Mouse (Mus musculus) forebrain, embryonic 13.5 days (tissue): ENCODE results near the gene Hs3st1. TPM values are rescaled to one million over a fixed set of nuclear protein-coding genes. Genes with fewer than 3 reads are reported as not detected.

Source experiments
- ATAC-seq: fragments of 200-750 bp; cut with Nextera tagmentation; 2 replicates; pipeline ENCODE4 v1.8.0; 2017
- H3K27ac ChIP-seq: fragments of 300-500 bp; sonication (generic); 2 replicates; pipeline ENCODE4 v1.5.1; 2015; ENCODE audit warnings: inconsistent platforms, mild to moderate bottlenecking, moderate library complexity
- H3K27me3 ChIP-seq: fragments of 300-500 bp; sonication (generic); 2 replicates; pipeline ENCODE4 v1.6.1; 2015; ENCODE audit warnings: mild to moderate bottlenecking, inconsistent platforms
- H3K36me3 ChIP-seq: fragments of 300-500 bp; sonication (generic); 2 replicates; pipeline ENCODE4 v1.6.1; 2015; ENCODE audit warnings: mild to moderate bottlenecking, inconsistent platforms; ENCODE audit not compliant: poor library complexity, severe bottlenecking
- H3K4me1 ChIP-seq: fragments of 300-500 bp; sonication (generic); 2 replicates; pipeline ENCODE4 v1.6.1; 2015; ENCODE audit warnings: inconsistent platforms
- H3K4me2 ChIP-seq: fragments of 300-500 bp; sonication (generic); 2 replicates; pipeline ENCODE4 v1.6.1; 2015; ENCODE audit warnings: inconsistent platforms, mild to moderate bottlenecking, moderate library complexity
- H3K4me3 ChIP-seq: fragments of 300-500 bp; sonication (generic); 2 replicates; pipeline ENCODE4 v1.5.1; 2015; ENCODE audit warnings: mild to moderate bottlenecking, inconsistent platforms
- H3K9ac ChIP-seq: fragments of 300-500 bp; sonication (generic); 2 replicates; pipeline ENCODE4 v1.6.1; 2015; ENCODE audit warnings: mild to moderate bottlenecking, inconsistent platforms
- H3K9me3 ChIP-seq: fragments of 300-500 bp; sonication (generic); replicated peaks from 2 replicates; pipeline ENCODE4 v1.6.1; 2016; ENCODE audit warnings: inconsistent platforms
- WGBS: fragments of 180-500 bp; shearing (Covaris S2); methylation state at CpG from one replicate; pipeline ENCODE4 v1.1.7; 2015; 5-methylcytosine and 5-hydroxymethylcytosine counted together
- polyA plus RNA-seq: library from polyadenylated mRNA; unstranded; fragments of >200 nt; fragmentation: Nextera tagmentation; extraction: Ambion mirVana; gene quantifications from 2 replicates; pipeline ENCODE4 v1.2.1, GENCODE M21; 2015

Gene Hs3st1
- polyA plus RNA-seq, 1 experiment from 2014 or later, result 35.3 TPM

GRCm38 (mm10) chr5:39733013-39733749 lies 22.1 kb downstream of the Hs3st1 start:
- H3K27ac ChIP-seq, result no peak overlapping the region
- H3K9ac ChIP-seq, result no peak overlapping the region
- H3K36me3 ChIP-seq, result no peaks in the 10 kb centered on the region
- WGBS, result 57% methylated on average over 5 of the region's 5 CpGs
- no peak overlapping the region for H3K4me3 ChIP-seq
- no peaks in the 10 kb centered on the region for H3K9me3 ChIP-seq
- no peak overlapping the region for H3K4me2 ChIP-seq
- ATAC-seq, result no peak
- H3K27me3 ChIP-seq, result no peaks in the 10 kb centered on the region
- no peaks in the 10 kb centered on the region for H3K4me1 ChIP-seq

GRCm38 (mm10) chr5:39715694-39716550 lies 39.4 kb downstream of the Hs3st1 start:
- Histone ChIP-seq H3K36me3 (no peaks in the 10 kb centered on the region), H3K27me3 (no peaks in the 10 kb centered on the region), H3K9me3 (no peaks in the 10 kb centered on the region), H3K4me2 (no peak overlapping the region), H3K9ac (no peak overlapping the region), H3K27ac (no peak overlapping the region), H3K4me1 (no peaks in the 10 kb centered on the region), H3K4me3 (no peak overlapping the region)
- WGBS, result 82% methylated on average over 13 of the region's 13 CpGs
- no peak for ATAC-seq

GRCm38 (mm10) chr5:39715193-39715592 lies 40.1 kb downstream of the Hs3st1 start:
- Histone ChIP-seq H3K9me3 (no peaks in the 10 kb centered on the region; the same call in 1 of the 2 replicates), H3K36me3 (no peaks in the 10 kb centered on the region), H3K9ac (no peak overlapping the region), H3K4me1 (no peaks in the 10 kb centered on the region), H3K4me3 (no peak overlapping the region), H3K27ac (no peak overlapping the region), H3K27me3 (no peaks in the 10 kb centered on the region), H3K4me2 (no peak overlapping the region)
- WGBS, result 78% methylated on average over 5 of the region's 5 CpGs
- no peak for ATAC-seq

GRCm38 (mm10) chr5:39705539-39705938 lies 49.7 kb downstream of the Hs3st1 start:
- no peak overlapping the region for H3K4me3 ChIP-seq
- no peak overlapping the region for H3K27ac ChIP-seq
- no peaks in the 10 kb centered on the region for H3K27me3 ChIP-seq
- no peak overlapping the region for H3K4me2 ChIP-seq
- H3K36me3 ChIP-seq, result no peaks in the 10 kb centered on the region
- H3K9ac ChIP-seq, result no peak overlapping the region
- no peaks in the 10 kb centered on the region for H3K4me1 ChIP-seq
- 82% methylated on average over 3 of the region's 3 CpGs for WGBS
- H3K9me3 ChIP-seq, result no peaks in the 10 kb centered on the region
- no peak for ATAC-seq

GRCm38 (mm10) chr5:39660826-39661225 lies 94.4 kb downstream of the Hs3st1 start:
- Histone ChIP-seq H3K4me2 (no peak overlapping the region), H3K4me3 (no peak overlapping the region), H3K9ac (no peak overlapping the region), H3K27ac (no peak overlapping the region), H3K27me3 (no peaks in the 10 kb centered on the region), H3K36me3 (no peaks in the 10 kb centered on the region), H3K9me3 (no peaks in the 10 kb centered on the region), H3K4me1 (no peaks in the 10 kb centered on the region)
- WGBS, result 97% methylated on average over 4 of the region's 4 CpGs
- no peak for ATAC-seq

- H3K4me2 ChIP-seq, result no peak overlapping the region
- H3K9me3 ChIP-seq, result no peaks in the 10 kb centered on the region
- no peaks in the 10 kb centered on the region for H3K27me3 ChIP-seq
- no peak overlapping the region for H3K4me3 ChIP-seq
- H3K9ac ChIP-seq, result no peak overlapping the region
- 30% methylated on average over 2 of the region's 2 CpGs for WGBS
- no peaks in the 10 kb centered on the region for H3K36me3 ChIP-seq
- no peaks in the 10 kb centered on the region for H3K4me1 ChIP-seq
- no peak for ATAC-seq
- H3K27ac ChIP-seq, result no peak overlapping the region
Observed at GRCm38 (mm10) chr5:39659417-39659816, 95.9 kb downstream of the Hs3st1 start.

- H3K4me3 ChIP-seq, result peak overlapping the region; percentile 71
- peaks cover 13% of the 10 kb centered on the region for H3K4me1 ChIP-seq
- under 1% methylated on average over 28 of the region's 28 CpGs for WGBS
- peak overlapping the region; percentile 76 for H3K9ac ChIP-seq
- H3K36me3 ChIP-seq, result no peaks in the 10 kb centered on the region
- peaks cover 21% of the 10 kb centered on the region; the same call in 1 of the 2 replicates for H3K27me3 ChIP-seq
- H3K4me2 ChIP-seq, result peak overlapping the region; percentile 93
- peak; percentile 77 for ATAC-seq
- no peak overlapping the region for H3K27ac ChIP-seq
- H3K9me3 ChIP-seq, result no peaks in the 10 kb centered on the region
Observed at GRCm38 (mm10) chr5:39644827-39645380, 110.4 kb downstream of the Hs3st1 start.

GRCm38 (mm10) chr5:39643924-39644826 lies 111.1 kb downstream of the Hs3st1 start:
- no peaks in the 10 kb centered on the region for H3K36me3 ChIP-seq
- ATAC-seq, result peak; percentile 96
- H3K9me3 ChIP-seq, result no peaks in the 10 kb centered on the region
- WGBS, result under 1% methylated on average over 54 of the region's 56 CpGs
- H3K9ac ChIP-seq, result peak overlapping the region; percentile 76
- peaks cover 16% of the 10 kb centered on the region for H3K4me1 ChIP-seq
- H3K4me2 ChIP-seq, result peak overlapping the region; percentile 93
- H3K4me3 ChIP-seq, result peak overlapping the region; percentile 71
- no peak overlapping the region for H3K27ac ChIP-seq
- H3K27me3 ChIP-seq, result peaks cover 21% of the 10 kb centered on the region; the same call in 1 of the 2 replicates

GRCm38 (mm10) chr5:39643260-39643923 lies 111.9 kb downstream of the Hs3st1 start:
- Histone ChIP-seq H3K9ac (peak overlapping the region; percentile 76), H3K9me3 (no peaks in the 10 kb centered on the region), H3K4me3 (peak overlapping the region; percentile 71), H3K4me2 (peak overlapping the region; percentile 93), H3K27ac (0 out of 2 replicates have a peak overlapping the region, but pooled peaks have one; percentile 40), H3K4me1 (peaks cover 16% of the 10 kb centered on the region), H3K27me3 (peaks cover 21% of the 10 kb centered on the region; the same call in 1 of the 2 replicates), H3K36me3 (no peaks in the 10 kb centered on the region)
- WGBS, result 3% methylated on average over 22 of the region's 22 CpGs
- no peak for ATAC-seq

- WGBS, result 73% methylated on average over 6 of the region's 6 CpGs
- Histone ChIP-seq H3K36me3 (no peaks in the 10 kb centered on the region), H3K9ac (peak overlapping the region; percentile 76), H3K27ac (no peak overlapping the region), H3K4me3 (peak overlapping the region; percentile 71), H3K9me3 (no peaks in the 10 kb centered on the region), H3K27me3 (peaks cover 21% of the 10 kb centered on the region; the same call in 1 of the 2 replicates), H3K4me2 (peak overlapping the region; percentile 93), H3K4me1 (peaks cover 16% of the 10 kb centered on the region)
- no peak for ATAC-seq
Observed at GRCm38 (mm10) chr5:39642222-39642770, 113.0 kb downstream of the Hs3st1 start.
